Mouse (Mus musculus) cortical plate, adult 2 months (tissue): ENCODE measurements around the gene Gm28635.

Experiments
- CTCF ChIP-seq: fragments of 200-500 bp; IDR thresholded peaks from 2 replicates; pipeline ENCODE4 v1.5.1; 2011; ENCODE audit warnings: mild to moderate bottlenecking, control low read depth, low read length; ENCODE audit not compliant: insufficient read depth; ENCODE audit errors: extremely low read depth
- POLR2A ChIP-seq: fragments of 200-500 bp; IDR thresholded peaks from 2 replicates; pipeline ENCODE4 v1.6.1; 2011; ENCODE audit warnings: mild to moderate bottlenecking, low read length, control low read depth; ENCODE audit not compliant: insufficient read depth; ENCODE audit errors: extremely low read depth

- TF ChIP-seq POLR2A = no peak
- TF ChIP-seq CTCF = no peak
These were observed 25.7 kb upstream of the Gm28635 start for GRCm38 (mm10) chr2:84703497-84703896.
